Mouse (Mus musculus) spleen, embryonic (tissue): Measurements from ENCODE around the gene Il20rb.

Experiments
- CTCF ChIA-PET: fragments of 350-600 bp; sonication (Branson Sonifier 250); formaldehyde crosslinking; loops from one replicate; lab custom pipeline; 2022; lab: Charles Lee

Gene Il20rb

GRCm38 (mm10) chr9:100436865-100437595 is 49.6 kb downstream of the Il20rb start:
- CTCF ChIA-PET, result no interaction called here

- CTCF ChIA-PET, result no interaction called here
These were observed 55.2 kb downstream of the Il20rb start for GRCm38 (mm10) chr9:100431355-100431754.

GRCm38 (mm10) chr9:100430911-100431310 is 55.7 kb downstream of the Il20rb start:
- CTCF ChIA-PET, result no interaction called here

- CTCF ChIA-PET, result no interaction called here
These were observed 66.9 kb downstream of the Il20rb start for GRCm38 (mm10) chr9:100419644-100420043.

GRCm38 (mm10) chr9:100419103-100419502 is 67.5 kb downstream of the Il20rb start:
- CTCF ChIA-PET, result no interaction called here

- CTCF ChIA-PET, result no interaction called here
These were observed 69.8 kb downstream of the Il20rb start for GRCm38 (mm10) chr9:100416756-100417155.

GRCm38 (mm10) chr9:100416299-100416698 is 70.3 kb downstream of the Il20rb start:
- CTCF ChIA-PET, result no interaction called here

GRCm38 (mm10) chr9:100415328-100415979 is 71.1 kb downstream of the Il20rb start:
- CTCF ChIA-PET, result no interaction called here
